Mouse (Mus musculus) limb, embryonic 11.5 days (tissue): Measurements from ENCODE around the gene Rap1gap. TPM values are rescaled to one million over a fixed set of nuclear protein-coding genes. Genes with fewer than 3 reads are reported as not detected.

Source experiments
- ATAC-seq: fragments of 200-750 bp; cut with Nextera tagmentation; 2 replicates; pipeline ENCODE4 v1.8.0; 2017; ENCODE audit warnings: low read depth; ENCODE audit not compliant: insufficient number of reproducible peaks, low FRiP score, low TSS enrichment
- DNase-seq: peaks from one replicate; pipeline ENCODE4 v3.0.0-alpha.2; 2015; ENCODE audit warnings: low spot score
- H3K27ac ChIP-seq: fragments of 300-500 bp; sonication (generic); replicated peaks from 2 replicates; pipeline ENCODE4 v1.5.1; 2014; ENCODE audit warnings: low read depth, mild to moderate bottlenecking, low read length
- H3K27me3 ChIP-seq: fragments of 300-500 bp; sonication (generic); 2 replicates; pipeline ENCODE4 v1.6.1; 2014; ENCODE audit warnings: mild to moderate bottlenecking, low read length, mixed read lengths; ENCODE audit not compliant: control insufficient read depth, insufficient read depth
- H3K36me3 ChIP-seq: fragments of 300-500 bp; sonication (generic); 2 replicates; pipeline ENCODE4 v1.6.1; 2014; ENCODE audit warnings: mild to moderate bottlenecking, low read length, moderate library complexity, mixed read lengths; ENCODE audit not compliant: control insufficient read depth, insufficient read depth
- H3K4me1 ChIP-seq: fragments of 300-500 bp; sonication (generic); 2 replicates; pipeline ENCODE4 v1.6.1; 2014; ENCODE audit warnings: low read length, mixed read lengths; ENCODE audit not compliant: control insufficient read depth, insufficient read depth
- H3K4me2 ChIP-seq: fragments of 300-500 bp; sonication (generic); 2 replicates; pipeline ENCODE4 v1.6.1; 2014; ENCODE audit warnings: low read depth, mild to moderate bottlenecking, moderate library complexity; ENCODE audit not compliant: severe bottlenecking
- H3K4me3 ChIP-seq: fragments of 300-500 bp; sonication (generic); 2 replicates; pipeline ENCODE4 v1.5.1; 2014; ENCODE audit warnings: low read depth, low read length
- H3K9ac ChIP-seq: fragments of 300-500 bp; sonication (generic); 2 replicates; pipeline ENCODE4 v1.6.1; 2014; ENCODE audit warnings: mild to moderate bottlenecking, low read length
- H3K9me3 ChIP-seq: fragments of 300-500 bp; sonication (generic); 2 replicates; pipeline ENCODE4 v1.6.1; 2016; ENCODE audit warnings: low read length; ENCODE audit not compliant: control insufficient read depth
- WGBS: fragments of 180-500 bp; shearing (Covaris S2); extraction: QIAGEN DNeasy Blood & Tissue Kit; methylation state at CpG from one replicate; pipeline ENCODE4 v1.1.7; 2014; 5-methylcytosine and 5-hydroxymethylcytosine counted together
- polyA plus RNA-seq: library from polyadenylated mRNA; unstranded; fragments of >200 nt; fragmentation: Nextera tagmentation; extraction: Ambion mirVana; gene quantifications from 2 replicates; pipeline ENCODE4 v1.2.1, GENCODE M21; 2014

The Rap1gap gene
- polyA plus RNA-seq, 1 experiment from 2014 or later, result 5.3 TPM

DNA sequence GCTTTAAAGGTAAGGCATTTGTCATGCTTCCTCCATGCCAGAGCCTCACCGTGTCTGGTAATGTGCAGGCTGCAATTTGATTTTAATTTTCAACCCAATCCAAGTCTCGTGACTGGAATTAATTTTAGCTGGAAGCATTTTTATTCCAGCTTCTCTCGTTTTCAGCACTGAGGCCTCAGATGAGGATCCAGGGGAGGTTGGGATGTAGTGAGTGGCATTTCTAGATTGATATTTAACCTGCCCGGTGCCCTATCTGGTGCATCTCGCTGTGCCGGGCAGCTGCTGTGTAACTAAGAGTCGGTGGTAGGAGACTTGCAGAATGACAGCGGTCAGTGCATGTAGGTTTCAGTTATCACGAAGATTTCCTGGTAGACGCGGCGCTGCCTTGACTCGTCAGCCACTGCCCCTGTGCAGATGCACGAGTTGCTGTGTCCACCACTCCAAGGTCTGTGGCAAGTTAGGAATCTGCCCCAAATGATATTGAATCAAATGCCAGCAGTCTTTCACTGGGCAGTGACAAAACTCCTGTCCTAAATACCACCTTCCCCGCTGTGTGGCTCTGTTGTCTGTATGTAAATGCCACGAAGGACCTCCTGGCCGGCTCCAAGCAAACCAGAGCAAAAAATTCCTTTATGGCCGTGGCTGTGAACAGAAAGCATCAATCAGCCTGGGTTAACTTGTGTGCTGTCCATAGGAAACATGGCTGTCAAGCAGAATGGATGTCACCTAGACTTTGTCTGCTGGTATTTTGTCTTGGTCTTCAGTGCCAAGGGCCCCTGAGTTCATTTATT, 9.1 kb upstream of the Rap1gap start:
- no peak for DNase-seq
- Histone ChIP-seq H3K27me3 (no peaks in the 10 kb centered on the region), H3K9me3 (no peaks in the 10 kb centered on the region), H3K4me3 (no peak overlapping the region), H3K4me1 (no peaks in the 10 kb centered on the region), H3K9ac (no peak overlapping the region), H3K4me2 (no peak overlapping the region), H3K36me3 (peaks cover 22% of the 10 kb centered on the region), H3K27ac (no peak overlapping the region)
- 91% methylated on average over 18 of the region's 18 CpGs for WGBS
- ATAC-seq, result no peak

DNA sequence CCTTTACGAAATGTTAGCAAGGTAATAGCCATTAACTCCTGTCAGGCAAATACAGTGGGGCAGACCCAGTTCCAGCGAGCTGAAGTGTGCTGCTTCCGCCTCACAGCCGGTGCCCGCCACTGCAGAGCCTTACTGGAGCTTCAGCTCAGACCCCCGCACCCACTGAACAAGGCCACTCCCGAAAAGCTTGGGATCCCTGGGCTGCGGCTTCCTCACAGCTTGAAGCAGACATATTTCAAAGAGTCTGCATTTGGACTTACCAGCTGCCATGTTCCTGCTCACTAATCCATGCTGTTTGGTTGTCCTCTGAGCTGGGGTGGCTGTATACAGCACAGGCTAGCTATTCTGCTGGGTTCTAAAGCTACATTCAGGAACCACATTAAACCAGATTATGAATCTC, 6.9 kb upstream of the Rap1gap start:
- H3K36me3 ChIP-seq, result peaks cover 13% of the 10 kb centered on the region
- DNase-seq (no peak), ATAC-seq (no peak)
- no peak overlapping the region for H3K4me2 ChIP-seq
- no peak overlapping the region for H3K4me3 ChIP-seq
- no peak overlapping the region for H3K9ac ChIP-seq
- 95% methylated on average over 8 of the region's 8 CpGs for WGBS
- H3K4me1 ChIP-seq, result no peaks in the 10 kb centered on the region
- H3K27ac ChIP-seq, result no peak overlapping the region
- H3K27me3 ChIP-seq, result no peaks in the 10 kb centered on the region
- no peaks in the 10 kb centered on the region for H3K9me3 ChIP-seq

DNA sequence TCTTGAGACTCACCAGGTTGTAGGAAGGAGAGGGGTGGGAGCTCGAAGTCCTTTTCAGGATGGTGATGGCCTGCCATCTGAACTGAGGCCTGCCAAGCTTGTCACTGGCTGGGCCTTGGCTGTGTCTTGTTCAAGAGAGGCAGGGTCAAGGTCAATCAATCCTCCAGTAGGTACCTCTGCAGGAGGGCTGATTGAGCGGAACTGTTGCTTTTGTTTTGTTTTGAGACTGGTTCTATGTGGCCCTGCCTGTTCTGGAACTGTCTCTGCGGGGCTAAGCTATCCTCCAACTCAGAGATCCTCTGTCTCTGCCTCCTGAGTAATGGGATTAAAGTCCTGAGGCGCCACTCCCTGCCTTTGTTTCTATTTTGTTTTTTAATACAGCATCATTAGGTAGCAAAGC, 5.0 kb upstream of the Rap1gap start:
- H3K4me3 ChIP-seq, result no peak overlapping the region
- peaks cover 11% of the 10 kb centered on the region for H3K36me3 ChIP-seq
- ATAC-seq, result no peak
- H3K9ac ChIP-seq, result no peak overlapping the region
- H3K27me3 ChIP-seq, result peaks cover 12% of the 10 kb centered on the region
- 87% methylated on average over 4 of the region's 4 CpGs for WGBS
- DNase-seq, result no peak
- H3K9me3 ChIP-seq, result no peaks in the 10 kb centered on the region
- no peak overlapping the region for H3K4me2 ChIP-seq
- H3K27ac ChIP-seq, result no peak overlapping the region
- peaks cover 3% of the 10 kb centered on the region; the same call in 1 of the 2 replicates for H3K4me1 ChIP-seq

DNA sequence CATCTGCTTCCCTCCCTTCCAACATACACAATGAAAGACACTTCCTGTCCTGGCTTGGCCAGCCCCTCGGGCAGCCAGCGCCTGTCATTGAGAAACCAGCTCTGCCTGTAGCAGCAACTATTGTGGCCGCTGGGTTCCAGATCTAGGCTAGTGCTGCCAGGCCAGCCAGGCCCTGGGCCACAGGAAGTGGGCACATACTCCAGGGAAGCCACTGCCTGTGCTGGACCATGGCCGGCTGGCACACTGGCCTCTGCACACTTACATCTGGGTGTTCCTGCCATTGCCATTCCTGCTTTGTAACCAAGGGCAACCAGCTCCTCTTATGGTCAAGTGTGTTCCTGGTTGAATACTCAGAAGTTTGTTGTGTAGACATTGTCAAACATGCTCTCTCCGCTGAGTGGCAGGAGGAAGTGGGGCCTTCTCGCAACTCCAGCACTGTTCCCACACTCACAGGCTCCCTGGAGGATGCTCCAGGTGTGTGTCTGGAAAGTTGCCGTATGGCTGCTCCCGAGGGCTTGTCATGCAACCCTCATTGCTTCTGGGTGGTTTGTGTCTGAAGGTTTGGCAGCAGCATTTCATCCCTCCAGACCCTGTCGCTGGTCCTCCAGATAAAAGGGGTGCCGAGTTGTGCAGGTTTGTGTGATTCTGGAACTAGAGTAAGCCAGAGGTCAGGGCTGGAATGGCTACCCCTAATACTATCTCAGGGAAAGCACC, 4.0 kb upstream of the Rap1gap start:
- DNase-seq (no peak), ATAC-seq (no peak)
- no peaks in the 10 kb centered on the region for H3K9me3 ChIP-seq
- no peak overlapping the region for H3K4me2 ChIP-seq
- 78% methylated on average over 10 of the region's 10 CpGs for WGBS
- H3K36me3 ChIP-seq, result peaks cover 11% of the 10 kb centered on the region
- peaks cover 6% of the 10 kb centered on the region; the same call in 1 of the 2 replicates for H3K4me1 ChIP-seq
- H3K27ac ChIP-seq, result no peak overlapping the region
- H3K4me3 ChIP-seq, result no peak overlapping the region
- H3K27me3 ChIP-seq, result peaks cover 22% of the 10 kb centered on the region
- H3K9ac ChIP-seq, result no peak overlapping the region

DNA sequence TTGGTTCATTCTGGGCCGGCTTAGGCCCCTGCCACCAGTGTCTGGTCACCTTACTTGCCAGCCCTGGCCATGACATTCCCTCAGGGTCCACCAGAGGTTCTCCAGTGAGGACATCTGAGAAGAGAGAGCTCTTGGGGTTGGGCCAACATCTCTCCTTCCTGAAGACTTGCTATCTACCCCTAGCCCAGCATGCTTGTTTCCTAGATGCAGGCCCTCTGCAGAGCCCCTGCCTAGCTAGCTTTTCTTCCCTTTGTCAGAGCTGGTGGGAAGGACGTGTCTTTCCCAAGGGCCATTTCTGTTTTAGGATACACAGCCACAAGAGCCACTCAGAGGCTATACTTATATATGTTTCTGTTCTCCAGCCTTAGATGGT, 3.5 kb upstream of the Rap1gap start:
- no peak overlapping the region for H3K4me3 ChIP-seq
- peaks cover 6% of the 10 kb centered on the region; the same call in 1 of the 2 replicates for H3K4me1 ChIP-seq
- no peak overlapping the region for H3K4me2 ChIP-seq
- H3K27ac ChIP-seq, result no peak overlapping the region
- peaks cover 24% of the 10 kb centered on the region for H3K27me3 ChIP-seq
- H3K9me3 ChIP-seq, result no peaks in the 10 kb centered on the region
- no peak for DNase-seq
- H3K36me3 ChIP-seq, result peaks cover 7% of the 10 kb centered on the region
- no peak for ATAC-seq
- 62% methylated on average over 2 of the region's 2 CpGs for WGBS
- no peak overlapping the region for H3K9ac ChIP-seq

DNA sequence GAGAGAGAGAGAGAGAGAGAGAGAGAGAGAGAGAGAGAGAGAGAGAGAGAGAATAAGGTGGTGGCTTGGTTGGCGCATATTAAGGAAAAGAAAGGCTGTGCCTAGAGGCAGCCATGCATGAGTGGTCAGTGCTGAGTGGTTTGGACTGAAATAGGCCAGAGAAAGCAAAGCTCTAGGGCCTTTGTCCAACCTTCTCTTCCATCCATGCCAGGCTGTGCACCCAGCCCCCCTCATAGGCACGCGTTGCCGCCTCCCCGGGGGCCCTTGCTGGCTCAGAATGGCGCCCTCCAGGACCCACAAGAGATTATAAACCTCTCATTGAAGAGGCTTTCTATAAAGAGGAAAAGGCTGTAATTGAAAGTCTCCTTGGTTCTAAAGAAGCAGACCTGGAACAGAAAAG, 3.0 kb upstream of the Rap1gap start:
- DNase-seq (no peak), ATAC-seq (no peak)
- peaks cover 3% of the 10 kb centered on the region; the same call in 1 of the 2 replicates for H3K36me3 ChIP-seq
- H3K9me3 ChIP-seq, result no peaks in the 10 kb centered on the region
- H3K27me3 ChIP-seq, result peaks cover 26% of the 10 kb centered on the region
- 90% methylated on average over 6 of the region's 6 CpGs for WGBS
- no peak overlapping the region for H3K27ac ChIP-seq
- peaks cover 6% of the 10 kb centered on the region; the same call in 1 of the 2 replicates for H3K4me1 ChIP-seq
- no peak overlapping the region for H3K4me3 ChIP-seq
- no peak overlapping the region for H3K9ac ChIP-seq
- no peak overlapping the region for H3K4me2 ChIP-seq

DNA sequence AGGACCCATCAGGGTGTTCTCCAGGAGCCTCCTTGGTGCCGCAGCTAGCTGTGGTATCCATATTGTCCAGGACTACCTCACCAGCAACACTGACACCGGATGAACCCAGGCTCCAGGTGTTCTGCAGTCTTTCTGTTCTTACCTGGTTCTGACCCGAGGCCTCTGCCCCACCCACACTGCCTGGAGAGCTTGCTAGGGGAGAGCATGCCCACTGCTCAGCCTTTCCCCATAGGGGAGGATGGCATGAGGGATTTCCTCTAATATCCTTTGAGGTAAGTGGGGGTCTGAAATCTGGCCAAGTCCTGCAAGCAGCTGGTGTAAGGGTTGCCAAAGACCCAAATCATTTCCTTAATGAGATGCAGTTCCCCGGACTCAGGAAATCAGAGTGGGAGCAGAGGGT, 1.0 kb upstream of the Rap1gap start:
- Histone ChIP-seq H3K4me2 (no peak overlapping the region), H3K36me3 (no peaks in the 10 kb centered on the region), H3K9ac (no peak overlapping the region), H3K27me3 (peaks cover 26% of the 10 kb centered on the region), H3K9me3 (no peaks in the 10 kb centered on the region), H3K4me1 (peaks cover 6% of the 10 kb centered on the region; the same call in 1 of the 2 replicates), H3K4me3 (no peak overlapping the region), H3K27ac (no peak overlapping the region)
- no peak for DNase-seq
- ATAC-seq, result no peak
- 82% methylated on average over 4 of the region's 4 CpGs for WGBS

DNA sequence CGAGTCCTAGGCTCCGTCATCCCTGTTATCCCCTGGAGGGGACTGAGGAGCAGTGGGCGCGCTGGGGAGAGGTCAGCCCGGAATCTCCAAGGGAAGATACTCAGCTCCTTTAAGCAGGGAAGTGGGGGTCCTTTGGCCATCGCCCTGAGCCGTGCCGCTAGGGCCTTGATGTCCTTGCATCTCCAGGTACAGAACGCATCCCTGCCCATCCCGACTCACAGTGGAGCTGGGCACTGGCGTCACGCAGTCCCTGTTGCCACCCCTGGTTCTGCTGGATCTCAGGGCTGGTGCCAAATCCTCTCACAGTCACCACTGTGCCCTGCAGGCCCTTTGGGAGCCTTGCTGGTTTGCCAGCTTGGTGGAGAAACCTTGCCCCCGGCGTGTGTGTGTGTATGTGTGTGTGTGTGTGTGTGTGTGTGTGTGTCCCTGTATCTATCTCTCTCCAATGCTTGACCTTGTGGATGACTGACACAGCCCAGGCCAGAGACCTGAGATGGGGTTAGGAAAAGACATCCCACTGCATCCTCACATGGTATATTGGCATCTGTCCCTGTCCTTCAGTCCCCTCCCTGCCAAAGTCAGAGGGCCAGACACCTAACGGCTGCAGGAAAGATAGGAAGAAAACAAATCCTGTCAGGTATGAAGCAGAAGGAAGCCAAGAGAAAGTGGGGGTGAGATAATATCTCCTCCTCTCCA, 602 bp downstream of the Rap1gap start:
- Histone ChIP-seq H3K27me3 (peaks cover 26% of the 10 kb centered on the region), H3K4me3 (peak overlapping the region; percentile 50), H3K9me3 (no peaks in the 10 kb centered on the region), H3K4me1 (peaks cover 6% of the 10 kb centered on the region; the same call in 1 of the 2 replicates), H3K27ac (no peak overlapping the region), H3K4me2 (peak overlapping the region; percentile 95), H3K9ac (peak overlapping the region; percentile 45), H3K36me3 (no peaks in the 10 kb centered on the region)
- ATAC-seq (no peak), DNase-seq (no peak)
- 13% methylated on average over 15 of the region's 15 CpGs for WGBS
